Mouse (Mus musculus) limb, embryonic 13.5 days (tissue): ENCODE measurements at regions not wholly inside any gene's neighbourhood (a gene's known extent, or its start where the extent isn't known, plus 50 kb on each side); places are given as distances from the start of the nearest gene placed in this dataset.

Experiments
- ATAC-seq: fragments of 200-750 bp; cut with Nextera tagmentation; 2 replicates; pipeline ENCODE4 v1.8.0; 2017; ENCODE audit warnings: low read depth, moderate number of reproducible peaks, moderate TSS enrichment; ENCODE audit not compliant: low FRiP score
- H3K27ac ChIP-seq: fragments of 300-500 bp; sonication (generic); 2 replicates; pipeline ENCODE4 v1.5.1; 2015; ENCODE audit warnings: inconsistent platforms, mild to moderate bottlenecking, moderate library complexity
- H3K27me3 ChIP-seq: fragments of 300-500 bp; sonication (generic); 2 replicates; pipeline ENCODE4 v1.6.1; 2015; ENCODE audit warnings: mild to moderate bottlenecking, inconsistent platforms
- H3K36me3 ChIP-seq: fragments of 300-500 bp; sonication (generic); 2 replicates; pipeline ENCODE4 v1.6.1; 2015; ENCODE audit warnings: inconsistent platforms, mild to moderate bottlenecking, moderate library complexity
- H3K4me1 ChIP-seq: fragments of 300-500 bp; sonication (generic); 2 replicates; pipeline ENCODE4 v1.6.1; 2015; ENCODE audit warnings: inconsistent platforms
- H3K4me2 ChIP-seq: fragments of 300-500 bp; sonication (generic); replicated peaks from 2 replicates; pipeline ENCODE4 v1.6.1; 2015; ENCODE audit warnings: inconsistent platforms, mild to moderate bottlenecking, moderate library complexity
- H3K4me3 ChIP-seq: fragments of 300-500 bp; sonication (generic); 2 replicates; pipeline ENCODE4 v1.5.1; 2015; ENCODE audit warnings: moderate library complexity, mild to moderate bottlenecking, inconsistent platforms
- H3K9ac ChIP-seq: fragments of 300-500 bp; sonication (generic); 2 replicates; pipeline ENCODE4 v1.6.1; 2015; ENCODE audit warnings: mild to moderate bottlenecking, inconsistent platforms
- H3K9me3 ChIP-seq: fragments of 300-500 bp; sonication (generic); 2 replicates; pipeline ENCODE4 v1.6.1; 2016; ENCODE audit warnings: inconsistent platforms
- WGBS: fragments of 180-500 bp; shearing (Covaris S2); methylation state at CpG from one replicate; pipeline ENCODE4 v1.1.7; 2015; 5-methylcytosine and 5-hydroxymethylcytosine counted together

- no peak overlapping the region for H3K4me2 ChIP-seq
- H3K36me3 ChIP-seq: no peaks in the 10 kb centered on the region
- H3K9me3 ChIP-seq: no peaks in the 10 kb centered on the region
These were observed 54.4 kb upstream of the Tcf12 start for GRCm38 (mm10) chr9:72166084-72166483.

GRCm38 (mm10) chr9:72166611-72167010 lies 54.9 kb upstream of the Tcf12 start:
- whole genome bisulfite sequencing: 76% methylated on average over 5 of the region's 5 CpGs
- H3K27ac ChIP-seq: no peak overlapping the region

More at GRCm38 (mm10) chr9:72166084-72166483, 54.4 kb upstream of the Tcf12 start:
- H3K27ac ChIP-seq: no peak overlapping the region
- peaks cover 13% of the 10 kb centered on the region for H3K4me1 ChIP-seq
- 73% methylated on average over 5 of the region's 5 CpGs for WGBS
- ATAC-seq: no peak
- H3K27me3 ChIP-seq: no peaks in the 10 kb centered on the region
- no peak overlapping the region for H3K4me3 ChIP-seq
- H3K9ac ChIP-seq: no peak overlapping the region

DNA sequence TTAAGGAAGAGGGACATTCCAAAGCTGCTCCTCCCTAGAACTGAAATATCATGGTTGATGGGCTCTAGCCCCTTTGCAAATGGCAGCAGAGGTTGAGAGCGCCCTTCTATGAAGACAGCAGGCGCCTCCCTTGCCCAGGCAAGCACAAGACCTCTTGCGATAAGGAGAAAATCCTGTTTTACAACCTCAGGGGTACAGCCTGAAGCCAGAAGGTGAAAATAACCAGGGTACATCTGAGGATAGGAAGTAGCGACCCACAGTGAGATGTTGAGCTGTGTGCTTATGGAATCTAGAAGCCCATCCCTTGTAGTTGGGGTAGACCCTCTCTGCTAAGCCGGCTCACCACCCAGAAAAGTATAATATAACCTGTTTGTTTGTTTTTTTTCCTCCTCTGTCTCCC lies 57.6 kb upstream of the Tcf12 start:
- Histone ChIP-seq H3K4me3 (no peak overlapping the region; the same call in 1 of the 2 replicates), H3K27ac (peak overlapping the region; percentile 15; the same call in 1 of the 2 replicates), H3K4me2 (peak overlapping the region; percentile 66), H3K9me3 (no peaks in the 10 kb centered on the region), H3K27me3 (no peaks in the 10 kb centered on the region), H3K4me1 (peaks cover 13% of the 10 kb centered on the region), H3K9ac (no peak overlapping the region; the same call in 1 of the 2 replicates), H3K36me3 (no peaks in the 10 kb centered on the region)
- no peak for ATAC-seq
- 39% methylated on average over 5 of the region's 5 CpGs for WGBS

More at GRCm38 (mm10) chr9:72166611-72167010, 54.9 kb upstream of the Tcf12 start:
- no peaks in the 10 kb centered on the region for H3K9me3 ChIP-seq
- ATAC-seq: no peak
- no peak overlapping the region for H3K4me2 ChIP-seq
- no peak overlapping the region for H3K9ac ChIP-seq
- no peaks in the 10 kb centered on the region for H3K27me3 ChIP-seq
- peaks cover 13% of the 10 kb centered on the region for H3K4me1 ChIP-seq
- H3K4me3 ChIP-seq: no peak overlapping the region
- no peaks in the 10 kb centered on the region for H3K36me3 ChIP-seq

DNA sequence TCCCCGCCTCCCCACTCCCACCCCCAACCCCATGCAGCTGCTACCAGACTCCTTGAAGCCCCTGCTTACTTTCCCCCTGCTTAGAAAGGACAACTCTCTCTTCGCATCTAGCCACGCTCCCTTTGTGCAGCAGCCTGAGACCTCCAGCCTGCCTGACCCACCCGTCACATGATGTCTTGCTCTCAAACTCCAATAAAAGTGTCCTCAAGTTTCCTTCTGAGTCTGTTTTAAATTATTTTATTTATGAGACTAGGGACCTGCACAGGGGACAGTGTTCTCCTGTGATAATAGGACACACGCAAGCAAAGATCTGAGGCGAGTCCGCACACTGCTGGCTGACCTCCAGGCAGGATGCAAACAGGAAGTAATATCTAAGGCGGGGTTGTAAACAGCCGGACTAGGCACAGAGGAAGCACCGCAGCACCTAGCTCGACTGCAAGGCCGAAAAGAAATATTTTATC lies 58.1 kb upstream of the Tcf12 start:
- H3K4me2 ChIP-seq: peak overlapping the region; percentile 66
- 5% methylated on average over 12 of the region's 12 CpGs for WGBS
- ATAC-seq: peak; percentile 66
- H3K9ac ChIP-seq: peak overlapping the region; percentile 56; the same call in 1 of the 2 replicates
- no peaks in the 10 kb centered on the region for H3K36me3 ChIP-seq
- peak overlapping the region; percentile 15; the same call in 1 of the 2 replicates for H3K27ac ChIP-seq
- H3K4me1 ChIP-seq: peaks cover 13% of the 10 kb centered on the region
- no peaks in the 10 kb centered on the region for H3K9me3 ChIP-seq
- H3K4me3 ChIP-seq: peak overlapping the region; percentile 39
- H3K27me3 ChIP-seq: no peaks in the 10 kb centered on the region

GRCm38 (mm10) chr9:72170235-72170634 lies 58.6 kb upstream of the Tcf12 start:
- Histone ChIP-seq H3K9me3 (peaks cover 3% of the 10 kb centered on the region; the same call in 1 of the 2 replicates), H3K27ac (no peak overlapping the region; the same call in 1 of the 2 replicates), H3K36me3 (no peaks in the 10 kb centered on the region), H3K9ac (peak overlapping the region; percentile 56), H3K4me2 (peak overlapping the region; percentile 66), H3K27me3 (no peaks in the 10 kb centered on the region), H3K4me1 (peaks cover 13% of the 10 kb centered on the region), H3K4me3 (peak overlapping the region; percentile 39)
- WGBS: 3% methylated on average over 9 of the region's 9 CpGs
- ATAC-seq: no peak

- Histone ChIP-seq H3K36me3 (no peaks in the 10 kb centered on the region), H3K4me1 (peaks cover 13% of the 10 kb centered on the region), H3K9ac (no peak overlapping the region), H3K9me3 (peaks cover 3% of the 10 kb centered on the region; the same call in 1 of the 2 replicates), H3K27me3 (no peaks in the 10 kb centered on the region), H3K4me3 (no peak overlapping the region), H3K27ac (no peak overlapping the region), H3K4me2 (no peak overlapping the region)
- ATAC-seq: no peak
- WGBS: 98% methylated on average over 1 of the region's 1 CpGs
These were observed 60.7 kb upstream of the Tcf12 start for GRCm38 (mm10) chr9:72172331-72172730.

- 77% methylated on average over 6 of the region's 6 CpGs for WGBS
- Histone ChIP-seq H3K9ac (no peak overlapping the region), H3K4me1 (no peaks in the 10 kb centered on the region)
These were observed 69.3 kb upstream of the Tcf12 start for GRCm38 (mm10) chr9:72180972-72181371.

DNA sequence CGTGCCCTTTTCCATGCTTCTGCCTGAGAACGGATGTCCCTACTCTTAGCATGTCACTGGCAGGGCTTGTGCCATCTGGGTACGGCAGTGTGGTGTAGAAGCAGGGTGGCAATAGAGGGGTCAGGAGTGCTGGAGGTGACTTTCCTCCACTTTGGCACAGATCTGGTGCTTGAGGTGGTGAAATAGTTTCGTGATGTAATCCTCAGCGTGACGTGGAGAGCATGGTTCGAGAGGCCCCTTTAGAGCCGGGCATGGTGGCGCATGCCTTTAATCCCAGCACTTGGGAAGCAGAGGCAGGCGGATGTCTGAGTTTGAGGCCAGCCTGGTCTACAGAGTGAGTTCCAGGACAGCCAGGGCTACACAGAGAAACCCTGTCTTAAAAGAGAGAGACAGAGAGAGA lies 71.7 kb upstream of the Tcf12 start:
- Histone ChIP-seq H3K36me3 (no peaks in the 10 kb centered on the region), H3K27ac (no peak overlapping the region), H3K27me3 (no peaks in the 10 kb centered on the region), H3K4me3 (no peak overlapping the region), H3K9me3 (no peaks in the 10 kb centered on the region), H3K4me1 (no peaks in the 10 kb centered on the region), H3K4me2 (no peak overlapping the region), H3K9ac (no peak overlapping the region)
- 95% methylated on average over 10 of the region's 10 CpGs for WGBS
- ATAC-seq: no peak

More at GRCm38 (mm10) chr9:72180972-72181371, 69.3 kb upstream of the Tcf12 start:
- ATAC-seq: no peak
- no peak overlapping the region for H3K4me2 ChIP-seq
- H3K36me3 ChIP-seq: no peaks in the 10 kb centered on the region
- no peak overlapping the region for H3K4me3 ChIP-seq
- no peaks in the 10 kb centered on the region for H3K27me3 ChIP-seq
- no peaks in the 10 kb centered on the region for H3K9me3 ChIP-seq
- H3K27ac ChIP-seq: no peak overlapping the region

GRCm38 (mm10) chr9:72183925-72184324 lies 72.3 kb upstream of the Tcf12 start:
- Histone ChIP-seq H3K9ac (no peak overlapping the region), H3K27me3 (no peaks in the 10 kb centered on the region), H3K9me3 (no peaks in the 10 kb centered on the region), H3K4me1 (no peaks in the 10 kb centered on the region), H3K36me3 (no peaks in the 10 kb centered on the region), H3K4me3 (no peak overlapping the region), H3K4me2 (no peak overlapping the region), H3K27ac (no peak overlapping the region)
- no peak for ATAC-seq
- 83% methylated on average over 10 of the region's 10 CpGs for WGBS

DNA sequence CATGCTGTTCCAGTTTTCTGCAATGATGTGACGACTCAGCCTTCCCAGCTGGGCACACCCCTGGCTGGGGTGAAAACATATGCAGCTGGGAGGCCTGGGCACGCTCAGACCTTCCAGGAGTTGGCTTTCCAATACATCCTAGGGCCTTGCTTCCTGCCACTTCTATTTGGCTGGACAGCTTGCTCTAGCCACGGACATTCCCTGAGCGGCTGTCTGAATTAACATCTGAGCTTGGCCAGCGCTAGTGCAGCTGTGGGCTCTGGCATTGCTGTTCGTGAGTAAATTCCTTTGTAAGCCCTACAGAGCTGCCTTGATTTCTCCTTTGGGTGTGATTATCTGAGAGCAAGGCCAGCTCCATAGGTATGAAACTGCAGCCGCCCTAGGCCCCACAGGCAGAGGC lies 78.2 kb upstream of the Tcf12 start:
- WGBS: 61% methylated on average over 7 of the region's 7 CpGs
- Histone ChIP-seq H3K4me3 (no peak overlapping the region), H3K9me3 (no peaks in the 10 kb centered on the region), H3K9ac (no peak overlapping the region), H3K27ac (no peak overlapping the region; the same call in 1 of the 2 replicates), H3K4me2 (no peak overlapping the region), H3K36me3 (no peaks in the 10 kb centered on the region), H3K27me3 (no peaks in the 10 kb centered on the region), H3K4me1 (no peaks in the 10 kb centered on the region)
- 0 out of 2 replicates have a peak, but pooled peaks have one; percentile 15 for ATAC-seq

GRCm38 (mm10) chr9:72190631-72191030 lies 79.0 kb upstream of the Tcf12 start:
- Histone ChIP-seq H3K4me2 (no peak overlapping the region), H3K9ac (no peak overlapping the region), H3K27me3 (no peaks in the 10 kb centered on the region), H3K4me1 (no peaks in the 10 kb centered on the region), H3K27ac (no peak overlapping the region), H3K9me3 (no peaks in the 10 kb centered on the region), H3K36me3 (no peaks in the 10 kb centered on the region), H3K4me3 (no peak overlapping the region)
- no peak for ATAC-seq
- 82% methylated on average over 4 of the region's 4 CpGs for WGBS

DNA sequence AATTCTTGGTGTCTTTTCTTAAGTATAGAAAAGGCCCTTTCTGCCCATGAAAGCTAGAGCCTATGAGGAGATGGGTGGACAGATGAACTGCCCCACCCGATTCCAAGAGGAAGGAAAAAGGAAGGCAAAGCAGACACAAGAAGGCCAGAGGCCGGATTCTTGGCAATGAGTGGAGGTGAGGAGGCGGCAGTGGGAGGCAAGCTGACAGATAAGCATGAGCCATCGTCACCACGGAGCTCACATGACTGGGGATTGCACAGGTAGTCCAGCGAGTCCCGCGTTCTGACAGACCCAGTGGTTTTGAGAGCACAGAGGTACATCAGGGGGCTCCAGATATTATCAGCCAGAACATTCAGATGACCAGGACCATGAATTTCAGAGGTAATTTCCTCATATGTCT lies 79.4 kb upstream of the Tcf12 start:
- no peaks in the 10 kb centered on the region for H3K4me1 ChIP-seq
- no peak overlapping the region for H3K27ac ChIP-seq
- H3K4me3 ChIP-seq: no peak overlapping the region
- WGBS: 92% methylated on average over 8 of the region's 8 CpGs
- no peaks in the 10 kb centered on the region for H3K9me3 ChIP-seq
- ATAC-seq: no peak
- no peak overlapping the region for H3K9ac ChIP-seq
- no peaks in the 10 kb centered on the region for H3K36me3 ChIP-seq
- H3K4me2 ChIP-seq: no peak overlapping the region
- H3K27me3 ChIP-seq: no peaks in the 10 kb centered on the region
